Mouse (Mus musculus): ENCODE results near the gene Zranb3.
"Not testable (repeated sequence)": the region's sequence is repeated elsewhere in the genome, so short reads cannot be mapped to it uniquely, and the experiment has no call there.

Zranb3 gene

DNA sequence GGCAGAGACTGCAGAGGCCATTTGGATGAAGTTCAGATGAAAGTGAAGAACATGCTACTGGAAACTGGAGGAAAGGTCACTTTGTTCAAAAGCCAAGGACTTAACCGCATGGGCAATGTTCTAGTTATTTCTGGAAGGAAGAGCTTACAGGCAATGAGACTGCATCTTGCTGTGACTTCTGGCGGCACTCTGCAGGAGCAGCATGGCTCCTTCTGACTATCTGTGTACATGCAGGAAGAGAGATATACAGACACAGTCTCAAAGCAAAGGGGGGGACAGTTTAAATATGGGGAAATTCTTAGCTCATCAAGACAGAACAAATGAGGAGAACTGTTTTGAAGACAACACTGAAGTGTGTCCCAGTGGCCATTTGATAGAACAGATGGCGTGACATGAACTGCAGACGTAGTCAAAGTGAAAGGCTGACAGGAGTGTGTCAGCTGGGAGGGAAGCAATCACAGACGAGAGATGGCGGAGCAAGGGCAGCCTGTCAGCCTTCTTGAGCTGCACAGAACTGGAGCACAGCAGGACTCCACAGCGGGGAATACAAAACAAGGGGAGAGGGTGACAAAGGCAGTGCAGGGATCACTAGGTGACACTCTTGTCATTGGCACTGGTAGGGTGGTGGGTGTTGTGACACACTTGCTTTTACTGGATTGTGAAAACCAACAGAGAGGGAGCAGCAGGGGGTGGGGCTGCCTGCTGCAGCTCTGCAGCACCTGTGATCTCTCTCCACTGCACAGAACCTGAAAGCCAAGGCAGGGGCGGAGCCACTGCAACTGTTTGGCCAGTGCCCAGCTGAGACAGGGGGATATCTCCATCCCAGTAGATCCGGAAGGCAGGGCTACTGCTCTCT, 112.7 kb downstream of the Zranb3 start:
- peak in 1 of 2 experiments; percentile 13 for DNase-seq (ENCODE audit: low spot score in 2 of 2)

DNA sequence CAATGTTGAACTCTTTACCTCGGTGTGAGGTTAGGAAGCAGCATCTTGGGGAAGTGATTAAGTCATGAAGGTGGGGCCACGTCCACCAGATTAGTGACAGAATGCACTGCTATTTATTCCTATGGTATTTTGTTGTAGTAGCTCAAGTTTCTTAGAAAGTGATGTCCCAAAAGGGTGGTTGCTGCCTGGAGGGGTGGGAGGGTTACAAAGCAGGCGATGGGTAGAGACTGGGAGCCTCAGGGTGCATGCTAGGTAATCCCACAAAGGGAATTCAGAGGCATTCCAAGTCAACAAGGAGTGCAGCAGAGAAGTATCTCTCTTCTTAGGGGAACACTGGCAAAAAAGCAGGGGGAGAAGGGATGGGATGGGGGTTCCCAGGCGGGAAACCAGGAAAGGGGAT, 113.5 kb downstream of the Zranb3 start:
- DNase-seq (ENCODE audit: low spot score in 2 of 2), result no peak

DNA sequence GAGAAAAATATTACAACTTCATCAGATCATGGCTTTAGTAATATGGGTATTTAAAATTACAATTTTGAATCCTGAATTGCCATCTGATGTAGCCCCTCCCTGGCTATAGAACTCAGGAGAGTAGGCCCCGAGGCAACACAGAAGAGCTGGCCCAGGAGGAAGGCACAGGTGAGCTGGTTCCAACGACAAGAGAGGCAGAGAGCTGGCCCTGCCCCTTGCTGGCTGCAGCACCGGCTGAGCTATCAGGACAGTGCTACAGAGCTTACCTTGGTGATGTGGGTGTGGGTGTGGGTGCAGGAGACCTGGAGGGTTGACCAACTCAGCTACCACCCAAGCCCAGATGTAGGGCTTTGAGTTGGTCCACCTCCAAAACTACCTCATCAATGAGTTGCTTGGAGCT, 114.6 kb downstream of the Zranb3 start:
- no peak for DNase-seq (ENCODE audit: low spot score in 2 of 2)

DNA sequence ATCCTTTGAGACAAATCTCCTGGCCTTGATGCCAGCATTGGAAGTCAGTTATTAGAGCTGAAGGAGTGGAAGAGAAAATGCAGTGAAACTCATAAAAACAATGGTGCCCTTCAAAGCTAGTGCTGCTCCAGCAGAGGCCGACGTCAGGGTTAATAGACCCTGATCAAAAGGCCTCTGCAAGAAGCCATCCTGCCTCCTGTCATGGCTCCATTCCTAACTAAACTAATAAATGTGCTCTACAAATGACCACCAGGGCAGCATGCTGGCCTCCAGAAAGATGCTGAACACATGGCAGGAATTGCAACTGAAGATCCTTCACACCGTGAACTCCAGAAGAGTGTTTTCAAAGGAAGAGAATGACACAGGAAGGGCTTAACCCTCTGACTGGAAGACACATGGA, 117.5 kb downstream of the Zranb3 start:
- DNase-seq (ENCODE audit: low spot score in 2 of 2), result no peak

DNA sequence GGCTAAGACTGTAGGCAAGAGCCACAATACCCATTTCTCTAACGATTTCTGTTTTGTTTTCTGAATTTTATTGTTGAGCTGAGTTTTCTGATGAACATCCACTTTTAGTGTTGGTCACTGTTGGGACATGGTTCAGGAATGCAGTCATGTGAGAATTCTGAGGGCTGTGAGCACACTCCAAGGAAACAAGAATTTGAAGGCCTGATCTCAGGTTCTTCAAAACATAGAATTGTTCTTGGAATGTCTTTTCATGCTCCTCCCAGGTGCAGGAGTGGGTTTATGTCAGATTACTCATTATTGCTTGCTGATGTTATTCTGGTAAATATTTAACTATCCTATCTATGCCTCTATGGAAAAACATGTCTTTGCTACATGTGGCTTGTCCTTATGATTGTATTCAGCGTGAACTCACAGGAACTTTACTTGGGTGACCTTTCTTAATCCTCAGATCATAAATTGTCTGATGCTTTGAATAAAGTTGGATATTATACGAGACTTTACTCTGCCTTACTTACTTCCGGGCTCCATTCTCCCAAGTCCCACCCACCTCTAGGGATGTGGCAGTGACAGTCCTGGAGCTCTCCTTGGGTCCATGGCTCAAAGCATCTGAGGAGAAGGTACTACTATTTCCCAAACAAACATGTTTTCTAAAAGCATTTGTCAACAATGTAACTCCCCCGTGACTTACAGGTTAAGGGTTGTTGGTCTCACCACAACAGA, 119.4 kb downstream of the Zranb3 start:
- DNase-seq (ENCODE audit: low spot score in 2 of 2), result no peak

DNA sequence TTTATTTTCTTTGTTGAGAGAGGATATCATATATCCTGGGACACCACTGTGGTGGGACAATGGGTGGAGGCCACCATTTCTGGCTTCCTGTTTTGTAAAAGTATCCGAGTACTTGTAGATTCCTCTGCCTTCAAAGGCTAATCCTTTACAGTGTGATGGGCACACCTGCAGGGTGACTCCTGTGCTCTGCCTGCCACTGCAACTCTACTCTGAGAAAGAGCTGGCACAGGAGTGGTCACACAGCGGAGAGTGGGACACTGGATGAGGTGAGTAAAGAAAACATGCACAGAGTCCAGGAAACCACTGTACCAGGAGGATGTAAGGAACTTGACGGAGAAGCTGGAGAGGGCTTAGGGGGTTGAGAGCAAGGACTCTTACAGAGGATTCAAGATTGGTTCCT, 120.6 kb downstream of the Zranb3 start:
- no peak for DNase-seq (ENCODE audit: low spot score in 2 of 2)

DNA sequence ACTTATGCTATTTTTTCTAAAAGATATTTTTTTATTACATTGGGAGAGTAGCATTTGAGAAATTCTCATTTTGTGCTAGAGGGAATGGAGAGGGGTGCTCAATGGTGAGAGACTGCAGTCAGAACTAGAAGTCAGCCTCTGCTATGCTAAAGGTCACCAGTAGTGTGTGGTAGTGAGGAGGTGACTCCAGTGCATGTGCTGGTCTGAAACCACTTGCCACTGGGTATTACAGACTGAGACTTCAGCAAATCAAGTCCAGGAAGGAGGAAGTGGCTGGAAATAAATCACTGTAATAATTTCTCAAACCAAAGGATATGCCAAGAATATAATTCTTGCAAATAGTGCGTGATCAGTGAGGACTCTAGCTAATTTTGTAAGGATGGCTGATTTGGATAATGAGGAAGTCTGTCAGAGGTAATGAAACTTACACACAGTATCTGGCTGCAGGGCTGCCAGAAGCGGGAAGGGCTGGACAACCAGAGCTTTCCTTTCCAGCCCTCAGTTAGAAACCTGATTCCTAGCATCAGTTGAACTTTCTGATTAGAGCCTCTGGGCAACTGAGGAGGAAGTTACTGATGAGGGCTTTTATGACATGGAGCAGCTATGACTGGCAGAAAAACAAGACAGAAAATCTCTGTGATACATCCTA, 121.8 kb downstream of the Zranb3 start:
- no peak for DNase-seq (ENCODE audit: low spot score in 2 of 2)

DNA sequence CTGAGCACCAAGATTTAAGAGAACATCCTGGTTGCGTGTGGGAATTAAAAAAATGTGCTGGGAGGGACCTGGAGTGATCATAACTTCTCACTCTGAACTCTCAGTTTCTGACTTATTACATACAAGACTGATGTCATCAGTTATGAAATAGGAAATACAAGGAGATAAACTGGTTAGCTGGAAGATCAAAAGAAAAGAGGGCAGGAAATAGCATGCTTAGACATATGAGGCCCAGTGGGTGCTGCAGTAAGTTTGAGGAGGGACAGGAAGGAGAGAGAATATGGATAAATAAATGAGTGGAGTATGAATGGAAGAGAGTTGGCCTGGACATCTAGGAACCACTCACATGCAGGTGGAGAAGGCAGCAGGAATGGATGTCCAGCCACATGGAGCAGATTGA, 124.7 kb downstream of the Zranb3 start:
- DNase-seq (ENCODE audit: low spot score in 2 of 2), result no peak

DNA sequence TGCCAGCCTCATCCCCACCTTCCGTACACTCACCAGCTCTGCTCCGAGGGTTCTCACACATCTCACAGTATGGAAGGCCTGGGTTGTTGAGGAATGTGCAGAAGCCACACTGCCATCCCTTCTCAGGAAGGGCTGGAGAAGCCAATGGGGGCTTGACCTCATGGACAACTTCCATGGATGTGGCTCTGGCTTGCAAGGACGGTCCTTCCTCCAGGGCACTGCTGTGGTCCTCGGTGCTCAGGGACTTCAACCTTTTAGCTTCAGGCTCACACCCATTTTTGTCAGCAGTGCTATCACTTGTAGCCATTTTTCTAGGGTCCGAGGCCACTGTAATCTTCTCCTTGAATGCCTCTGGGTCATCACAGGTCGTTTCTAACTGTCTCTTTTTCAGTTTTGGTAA, 126.7 kb downstream of the Zranb3 start:
- DNase-seq (ENCODE audit: low spot score in 2 of 2), result no peak

DNA sequence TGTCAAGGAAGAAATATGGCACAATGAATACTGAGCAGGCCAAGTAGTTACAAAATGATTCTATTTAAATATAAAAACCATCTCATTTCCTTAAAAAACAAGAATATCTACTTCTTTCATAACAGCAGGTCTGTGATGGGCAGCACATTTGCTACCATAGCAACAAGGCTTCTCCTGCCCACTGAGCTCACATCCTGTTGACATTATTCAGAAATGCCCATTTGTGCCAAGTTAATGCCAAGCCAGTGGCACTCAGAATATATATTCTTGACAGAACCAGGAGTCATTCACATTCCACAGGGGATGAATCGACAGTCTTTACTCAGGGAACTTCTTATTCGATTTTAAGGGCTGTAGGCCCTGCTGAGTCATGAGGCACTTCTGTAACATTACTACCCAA, 127.2 kb downstream of the Zranb3 start:
- DNase-seq (ENCODE audit: low spot score in 2 of 2), result no peak

DNA sequence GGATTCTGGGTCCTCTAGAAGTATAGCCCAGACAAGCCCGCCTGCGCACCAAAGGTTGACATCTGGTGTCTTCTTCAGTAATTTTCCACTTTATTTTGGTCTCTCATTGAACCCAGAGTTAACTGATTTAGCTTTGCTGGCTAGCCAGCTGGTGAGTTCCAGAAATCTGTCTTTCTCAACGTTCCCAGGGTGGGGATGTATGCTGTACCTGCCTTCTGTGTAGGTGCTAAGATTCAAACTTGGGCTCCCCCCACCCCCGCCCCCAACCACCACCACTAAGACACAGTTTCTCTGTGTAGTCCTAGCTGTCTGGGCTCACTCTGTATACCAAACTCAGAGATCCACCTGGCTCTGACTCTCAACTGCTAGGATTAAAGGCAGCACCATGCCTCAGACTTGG, 128.8 kb downstream of the Zranb3 start:
- no peak for DNase-seq (ENCODE audit: low spot score in 2 of 2)

DNA sequence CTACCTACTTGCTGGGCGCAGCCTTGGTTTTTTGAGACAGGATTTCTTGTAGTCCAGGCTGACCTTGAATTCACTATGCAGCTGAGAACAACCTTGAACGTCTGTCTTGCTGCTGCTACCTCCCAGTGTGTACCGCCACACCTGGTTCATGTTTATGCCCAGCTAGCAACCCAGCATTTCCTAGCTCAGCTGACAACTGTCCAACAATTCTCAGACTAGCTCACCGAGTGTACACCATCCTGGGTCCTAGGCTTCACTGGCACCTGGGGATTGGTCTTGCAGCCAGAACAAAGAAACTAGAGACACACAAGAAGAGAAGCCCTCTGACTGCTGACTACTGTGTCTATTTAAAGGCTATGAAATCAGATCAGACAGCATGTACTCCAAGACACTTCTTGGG, 132.0 kb downstream of the Zranb3 start:
- no peak for DNase-seq (ENCODE audit: low spot score in 2 of 2)

DNA sequence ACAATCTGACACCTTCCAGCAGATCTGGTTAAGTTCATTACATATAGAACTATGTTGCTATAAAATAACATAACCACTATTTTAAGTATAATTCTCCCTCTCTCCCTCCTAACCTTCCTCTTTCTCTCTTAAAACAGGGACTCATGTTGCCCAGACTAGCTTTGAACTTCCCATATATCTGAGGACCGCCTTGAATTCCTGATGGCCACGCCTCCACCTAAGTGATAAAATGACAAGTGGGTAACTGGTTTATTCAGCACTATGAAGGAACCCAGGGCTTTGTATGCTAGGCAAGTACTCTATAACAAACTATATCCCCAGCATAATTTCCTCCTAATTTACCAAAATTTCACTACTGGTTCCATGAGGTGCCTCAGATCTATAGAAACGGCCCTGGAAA, 139.5 kb downstream of the Zranb3 start:
- DNase-seq (ENCODE audit: low spot score in 2 of 2), result no peak

DNA sequence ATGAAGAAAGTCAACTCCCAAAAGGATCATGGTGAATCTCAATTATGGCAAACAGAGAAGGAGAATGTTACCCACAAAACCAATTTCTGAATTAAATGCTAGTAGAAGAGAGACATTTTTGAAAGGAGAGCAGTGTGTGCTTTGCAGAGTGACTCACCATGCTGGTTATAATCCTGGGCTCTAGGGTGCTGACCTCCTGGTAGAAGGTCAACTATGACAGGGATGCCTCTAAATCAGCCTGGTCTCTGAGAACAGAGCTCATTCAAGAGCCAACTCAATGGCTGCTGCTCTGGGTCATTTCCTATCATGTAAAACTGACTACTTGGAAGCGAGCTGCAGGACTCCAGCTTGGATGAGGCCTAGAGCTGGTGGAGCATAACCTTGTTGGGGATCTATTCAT, 141.7 kb downstream of the Zranb3 start:
- no peak for DNase-seq (ENCODE audit: low spot score in 2 of 2)

DNA sequence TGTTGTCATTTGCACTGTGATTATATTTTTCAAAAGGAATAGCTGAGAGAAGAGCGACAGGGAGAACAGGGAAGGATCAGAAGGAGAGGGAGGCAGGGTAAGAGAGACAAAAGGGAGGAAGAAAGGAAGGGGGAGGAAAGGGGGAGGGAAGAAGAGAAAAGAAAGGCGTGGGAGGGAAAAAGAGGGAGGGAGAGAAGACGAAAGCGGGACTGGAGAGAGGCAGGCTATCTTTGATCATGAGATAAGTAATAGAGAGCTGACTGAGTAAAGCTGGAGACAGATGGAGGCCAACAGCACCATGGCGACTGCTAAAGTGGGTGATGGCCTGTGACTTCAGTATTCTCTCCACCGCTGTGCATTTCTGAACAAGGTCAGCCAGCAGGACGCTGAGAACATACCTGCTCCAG, 143.5 kb downstream of the Zranb3 start:
- no peak for DNase-seq (ENCODE audit: low spot score in 2 of 2)

DNA sequence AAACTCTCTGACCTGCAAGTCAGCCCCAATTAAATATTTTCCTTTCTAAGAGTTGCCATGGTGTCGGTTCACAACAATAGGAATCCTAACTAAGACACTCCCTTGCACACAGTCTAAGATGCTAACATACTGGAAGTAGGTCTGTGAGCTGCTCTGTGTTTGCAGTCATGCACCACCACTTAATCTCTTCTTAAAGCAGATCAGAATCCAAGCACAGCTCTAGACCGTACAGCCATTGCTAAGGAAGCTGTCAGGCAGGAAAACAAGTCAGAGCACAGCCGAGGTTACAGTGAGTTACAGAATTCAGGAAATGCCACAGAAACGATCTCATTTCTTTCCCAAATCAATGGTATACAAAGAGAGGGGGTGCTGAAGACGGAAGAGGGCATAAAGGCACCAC, 144.0 kb downstream of the Zranb3 start:
- DNase-seq (ENCODE audit: low spot score in 2 of 2), result no peak

DNA sequence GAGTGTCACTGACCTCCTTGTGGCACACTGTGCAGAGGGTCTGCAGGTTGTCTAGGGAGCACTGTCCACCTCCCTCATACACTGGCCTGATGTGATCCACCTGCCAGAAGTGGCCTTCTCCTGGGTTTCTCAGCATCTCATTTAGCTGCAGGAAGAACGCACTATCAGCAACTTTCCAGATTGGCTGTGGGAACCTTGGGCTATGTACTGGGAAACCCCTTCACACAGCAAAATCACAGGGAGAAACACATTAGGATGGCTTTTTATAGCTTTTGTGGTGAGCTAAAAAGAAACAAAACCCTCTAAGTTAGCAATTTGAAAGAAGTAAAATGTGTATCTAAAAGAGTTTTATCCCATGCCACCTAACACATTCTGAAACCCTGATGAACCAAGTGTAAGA, 146.3 kb downstream of the Zranb3 start:
- DNase-seq (ENCODE audit: low spot score in 2 of 2), result no peak

DNA sequence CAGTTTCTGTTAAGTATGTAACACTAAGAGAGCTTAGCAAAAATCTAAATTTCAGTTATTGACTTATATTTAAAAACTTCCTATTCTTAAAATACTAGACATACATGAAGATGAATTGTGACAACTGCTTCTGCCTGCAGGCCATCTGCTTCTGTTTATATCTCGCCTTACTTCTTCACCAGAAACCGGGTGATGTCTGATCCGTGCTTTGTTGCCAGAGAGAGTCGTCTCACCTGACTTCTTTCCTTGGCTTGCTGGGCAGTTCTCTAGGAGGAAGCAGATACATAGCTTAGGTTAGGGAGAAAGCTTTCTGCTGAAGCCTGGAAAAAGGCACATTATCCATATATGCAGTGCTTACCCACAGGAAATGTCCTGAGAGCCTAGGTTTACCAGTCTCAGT, 148.0 kb downstream of the Zranb3 start:
- no peak for DNase-seq (ENCODE audit: low spot score in 2 of 2)

DNA sequence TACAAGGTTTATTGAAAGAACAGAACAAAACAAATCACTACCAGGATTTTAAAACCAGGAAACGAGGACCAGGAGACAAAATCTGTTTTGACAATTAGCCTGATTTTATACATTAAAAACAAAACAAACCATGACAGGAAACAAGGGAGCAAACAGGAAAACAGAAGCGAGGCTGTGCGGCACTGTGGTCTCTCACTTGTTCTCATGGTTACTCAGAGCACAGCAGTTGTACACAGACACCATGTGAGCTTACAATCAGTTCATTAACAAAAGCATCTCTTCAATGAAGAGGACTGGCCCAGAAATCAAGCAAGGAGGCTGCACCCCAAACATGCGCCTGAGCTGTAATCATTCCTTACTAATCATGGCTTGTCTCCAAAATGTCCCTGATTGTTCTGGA, 148.6 kb downstream of the Zranb3 start:
- DNase-seq (ENCODE audit: low spot score in 2 of 2), result not testable (repeated sequence)

DNA sequence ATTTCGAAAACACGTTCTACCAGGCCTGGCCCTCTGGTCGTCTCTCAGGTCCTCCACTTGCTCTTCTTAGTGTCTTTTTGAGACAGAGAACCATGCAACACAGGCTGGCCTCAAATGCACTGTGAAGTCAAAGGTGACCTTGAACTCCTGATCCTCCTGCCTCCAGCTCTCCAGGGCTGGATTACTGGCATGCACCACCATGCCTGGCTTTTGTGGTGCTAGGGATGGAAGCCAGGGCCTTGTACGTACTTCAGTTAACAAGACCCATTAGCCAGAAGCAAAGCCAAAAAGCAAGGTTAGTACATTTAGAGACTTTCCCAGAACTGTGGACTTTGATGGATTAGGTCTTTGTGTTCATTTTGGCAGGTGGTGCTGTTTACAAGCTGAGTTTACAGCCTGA, 150.6 kb downstream of the Zranb3 start:
- no peak for DNase-seq (ENCODE audit: low spot score in 2 of 2)

DNA sequence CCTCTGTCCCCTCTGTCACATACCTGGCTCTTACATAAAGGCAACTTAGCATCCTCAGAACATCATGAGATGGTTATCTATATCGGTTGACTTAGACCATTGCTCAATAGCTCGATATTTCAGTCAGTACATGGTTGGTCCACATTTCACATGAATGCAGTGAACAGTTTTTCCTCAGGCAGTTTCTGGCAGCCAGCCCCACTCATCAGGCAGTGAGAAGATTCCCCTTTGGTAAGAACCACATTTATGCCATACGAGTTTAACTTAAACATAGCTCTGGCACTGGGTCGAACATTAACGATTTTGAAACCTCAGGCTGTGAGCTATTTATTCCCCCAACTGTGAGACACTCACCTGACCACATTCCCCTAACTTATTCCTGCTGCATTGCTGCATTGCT, 154.1 kb downstream of the Zranb3 start:
- DNase-seq (ENCODE audit: low spot score in 2 of 2), result no peak

DNA sequence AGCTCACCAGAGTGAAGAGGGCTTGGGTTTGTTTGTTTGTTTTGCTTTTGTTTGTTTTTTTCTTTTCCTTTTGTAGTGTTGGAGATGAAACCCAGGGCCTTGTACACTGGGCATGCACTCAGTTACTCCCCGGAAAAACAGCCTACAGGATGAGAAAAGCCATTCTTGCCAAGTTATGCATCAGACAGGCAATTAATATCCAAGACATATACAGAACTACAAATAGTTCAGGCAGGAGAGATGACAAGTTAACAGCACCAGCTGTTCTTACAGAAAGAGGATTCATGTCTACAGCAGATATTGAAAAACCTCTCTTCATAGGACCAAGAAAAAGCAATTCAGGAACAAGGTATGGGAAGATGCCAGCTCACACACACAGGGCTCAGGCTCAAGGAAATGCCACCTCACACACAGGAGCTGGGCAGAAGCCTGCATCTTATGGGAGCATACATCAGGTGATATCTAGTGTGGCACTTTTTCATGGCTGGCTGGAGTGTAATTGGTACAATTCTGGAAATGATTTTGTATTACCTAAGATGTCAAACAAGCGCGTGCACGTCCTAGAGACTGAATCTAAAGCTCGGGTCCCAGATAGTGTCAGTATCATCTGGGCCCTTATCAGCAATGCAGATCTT, 156.1 kb downstream of the Zranb3 start:
- DNase-seq (ENCODE audit: low spot score in 2 of 2), result no peak

All from urinary bladder, postnatal 36 days (tissue).